Mouse (Mus musculus) liver, adult 10 weeks (tissue): Measurements from ENCODE around the gene Olfr1356. TPM values are rescaled to one million over a fixed set of nuclear protein-coding genes. Genes with fewer than 3 reads are reported as not detected.

Experiments used
- polyA plus RNA-seq: library from polyadenylated mRNA; stranded (reverse); fragments of 350-450 nt; fragmentation: Illumina TruSeq; extraction: RNeasy Lipid Tissue Mini Kit (QIAGEN cat#74804); gene quantifications from one replicate; pipeline ENCODE4 v1.2.3, GENCODE M21; 2014; ENCODE audit warnings: low read depth, low replicate concordance

The Olfr1356 gene
- not detected for polyA plus RNA-seq

GRCm38 (mm10) chr10:78852066-78852465 lies at the start of gene Olfr1356:
TSS of gene Olfr1356 (minus strand) at chr10:78852166.

DNA sequence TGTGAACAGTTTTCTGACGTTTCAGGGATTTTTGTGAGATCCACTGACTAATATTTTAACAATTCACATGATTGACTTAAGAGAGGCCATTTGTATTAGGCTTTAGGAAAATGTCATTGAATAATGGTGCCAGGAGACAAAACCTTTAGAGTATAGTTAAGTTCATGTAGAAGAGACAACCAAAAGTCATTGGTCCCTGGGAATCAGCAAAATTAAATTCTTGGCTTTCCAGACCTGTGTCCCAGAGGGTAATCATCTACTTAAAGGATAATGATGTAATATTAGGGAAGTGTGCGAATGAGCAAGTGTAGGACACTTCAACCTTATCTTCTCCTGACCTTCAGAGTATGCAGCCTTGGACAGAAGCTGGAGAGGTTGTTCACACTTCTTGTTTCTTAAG lies 23.3 kb upstream of the Olfr1356 start, which contains the start of gene Olfr1355:
Gene Olfr1355 (plus strand): TSS at position 301 of the 400 bp plus-strand sequence.

Other genes starting within 250 kb of the Olfr1356 start
- not detected for gene Olfr1357, start 234.1 kb downstream of the Olfr1356 start, polyA plus RNA-seq
- gene Casp14, start 133.9 kb downstream of the Olfr1356 start, polyA plus RNA-seq: not detected
- not detected for gene Ccdc105, start 99.1 kb downstream of the Olfr1356 start, polyA plus RNA-seq
- gene Slc1a6, start 71.7 kb downstream of the Olfr1356 start, polyA plus RNA-seq: not detected
- not detected for gene Olfr1355, start 23.4 kb upstream of the Olfr1356 start, polyA plus RNA-seq
- not detected for gene Olfr1354, start 61.0 kb upstream of the Olfr1356 start, polyA plus RNA-seq
- not detected for gene Olfr8, start 98.5 kb upstream of the Olfr1356 start, polyA plus RNA-seq
- gene Olfr1353, start 111.1 kb upstream of the Olfr1356 start, polyA plus RNA-seq: not detected
- gene Olfr1352, start 128.9 kb upstream of the Olfr1356 start, polyA plus RNA-seq: not detected
- not detected for gene Olfr1351, start 160.3 kb upstream of the Olfr1356 start, polyA plus RNA-seq
- not detected for gene Olfr57, start 176.6 kb upstream of the Olfr1356 start, polyA plus RNA-seq
- gene 2610008E11Rik, start 245.4 kb upstream of the Olfr1356 start, polyA plus RNA-seq: 19.9 TPM